Mouse (Mus musculus) 3134 (cell line): ENCODE results near the gene Fitm1.

Experiments
- DNase-seq: peaks from one replicate; pipeline ENCODE4 v3.0.0-alpha.2; 2011; ENCODE audit warnings: low spot score; ENCODE audit not compliant: insufficient read length; ENCODE audit errors: extremely low read depth

Fitm1 gene

DNA sequence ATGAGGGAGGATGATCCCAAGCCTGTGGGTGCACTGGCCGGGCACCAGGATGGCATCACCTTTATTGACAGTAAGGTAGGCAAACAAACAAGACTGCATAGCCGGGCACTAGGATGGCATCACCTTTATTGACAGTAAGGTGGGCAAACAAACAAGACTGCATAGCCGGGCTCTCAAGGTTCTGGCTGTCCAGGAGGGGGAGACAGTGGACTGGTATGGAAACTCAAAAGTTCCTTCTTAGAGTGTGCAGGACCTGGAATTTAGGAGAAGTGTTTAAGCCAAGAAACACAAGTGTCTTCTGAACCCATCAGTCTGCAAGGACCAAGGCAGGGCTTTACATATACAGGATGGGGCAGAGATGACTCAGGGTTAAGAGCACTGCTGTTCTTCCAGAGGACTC lies 9.7 kb upstream of the Fitm1 start:
- no peak for DNase-seq

DNA sequence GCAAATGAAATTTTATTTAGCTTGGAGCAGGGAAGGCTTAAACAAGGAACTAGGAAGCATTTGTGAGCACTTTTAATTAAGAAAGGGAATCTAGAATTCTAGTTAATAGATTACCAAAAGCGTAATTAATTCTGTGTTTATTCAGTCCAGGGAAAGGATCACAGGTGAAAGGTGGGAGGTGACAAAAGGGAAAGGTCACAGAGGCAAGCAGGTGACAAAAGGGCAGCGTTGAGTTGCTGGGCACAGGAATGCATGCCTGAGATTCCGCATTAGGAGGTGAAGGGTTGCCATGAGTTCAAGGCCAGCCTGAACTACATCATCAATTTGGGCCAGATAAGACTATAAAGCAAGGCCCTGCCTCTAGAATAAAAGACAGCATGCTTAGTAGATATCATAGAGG lies 7.9 kb upstream of the Fitm1 start:
- no peak for DNase-seq

DNA sequence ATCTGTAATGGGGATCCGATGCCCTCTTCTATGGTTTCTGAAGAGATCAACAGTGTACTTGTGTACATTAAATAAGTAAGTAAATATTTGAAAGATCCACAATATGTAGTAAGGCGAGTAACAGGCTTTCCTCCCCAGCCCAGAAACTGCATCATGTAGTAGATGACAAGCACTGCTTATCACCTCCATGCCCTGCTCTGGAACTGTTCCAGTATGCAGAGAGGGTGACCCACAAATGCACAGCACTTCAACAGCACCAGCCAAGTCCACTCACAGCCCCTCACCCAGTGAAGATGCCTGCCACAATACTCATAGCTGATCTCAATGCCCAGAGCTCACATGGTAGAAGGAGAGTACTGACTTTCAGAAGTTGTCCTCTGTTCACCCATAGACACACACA lies 4.8 kb upstream of the Fitm1 start:
- no peak for DNase-seq

DNA sequence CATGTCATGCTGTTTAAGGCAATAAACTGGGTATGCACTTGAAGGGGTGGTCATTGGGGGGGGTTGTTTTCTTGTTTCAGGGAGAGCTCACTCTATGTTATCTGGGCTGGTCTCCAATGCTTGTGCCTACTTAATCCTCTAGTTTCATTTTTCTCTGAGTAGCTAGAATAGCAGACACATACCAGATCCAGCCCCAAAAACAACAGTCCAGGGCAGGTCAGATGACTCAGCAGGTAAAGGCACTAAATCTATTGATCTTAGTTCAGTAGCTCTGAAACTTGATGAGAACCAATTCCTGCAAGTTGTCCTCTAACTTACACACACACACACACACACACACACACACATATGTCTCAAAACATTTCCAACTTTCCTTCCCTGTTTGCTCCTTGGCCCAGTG lies 3.7 kb upstream of the Fitm1 start:
- no peak for DNase-seq

DNA sequence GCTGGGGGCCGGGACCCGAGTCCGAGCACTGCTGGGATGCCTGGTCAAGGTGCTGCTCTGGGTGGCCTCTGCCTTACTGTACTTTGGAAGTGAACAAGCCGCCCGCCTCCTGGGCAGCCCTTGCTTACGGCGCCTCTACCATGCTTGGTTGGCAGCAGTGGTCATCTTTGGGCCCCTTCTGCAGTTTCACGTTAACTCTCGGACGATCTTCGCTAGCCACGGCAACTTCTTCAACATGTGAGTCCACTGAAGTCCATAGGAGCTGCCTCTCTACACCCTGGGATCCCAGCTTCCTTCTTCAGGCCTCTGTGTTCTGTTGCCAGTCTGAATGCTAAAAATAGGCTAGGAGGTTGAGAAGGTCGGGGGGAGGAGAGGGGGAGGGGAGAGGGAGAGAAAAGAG lies 294 bp downstream of the Fitm1 start:
- DNase-seq = no peak

DNA sequence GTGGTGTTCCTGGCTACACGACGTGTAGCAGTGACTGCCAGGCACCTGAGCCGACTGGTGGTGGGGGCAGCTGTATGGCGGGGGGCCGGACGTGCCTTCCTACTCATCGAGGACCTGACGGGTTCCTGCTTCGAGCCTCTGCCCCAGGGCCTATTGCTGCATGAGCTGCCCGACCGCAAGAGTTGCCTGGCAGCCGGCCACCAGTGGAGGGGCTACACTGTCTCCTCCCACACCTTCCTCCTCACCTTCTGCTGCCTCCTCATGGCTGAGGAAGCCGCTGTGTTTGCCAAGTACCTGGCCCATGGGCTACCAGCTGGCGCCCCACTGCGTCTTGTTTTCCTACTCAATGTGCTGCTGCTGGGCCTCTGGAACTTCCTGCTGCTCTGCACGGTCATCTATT lies 959 bp downstream of the Fitm1 start:
- DNase-seq = no peak

DNA sequence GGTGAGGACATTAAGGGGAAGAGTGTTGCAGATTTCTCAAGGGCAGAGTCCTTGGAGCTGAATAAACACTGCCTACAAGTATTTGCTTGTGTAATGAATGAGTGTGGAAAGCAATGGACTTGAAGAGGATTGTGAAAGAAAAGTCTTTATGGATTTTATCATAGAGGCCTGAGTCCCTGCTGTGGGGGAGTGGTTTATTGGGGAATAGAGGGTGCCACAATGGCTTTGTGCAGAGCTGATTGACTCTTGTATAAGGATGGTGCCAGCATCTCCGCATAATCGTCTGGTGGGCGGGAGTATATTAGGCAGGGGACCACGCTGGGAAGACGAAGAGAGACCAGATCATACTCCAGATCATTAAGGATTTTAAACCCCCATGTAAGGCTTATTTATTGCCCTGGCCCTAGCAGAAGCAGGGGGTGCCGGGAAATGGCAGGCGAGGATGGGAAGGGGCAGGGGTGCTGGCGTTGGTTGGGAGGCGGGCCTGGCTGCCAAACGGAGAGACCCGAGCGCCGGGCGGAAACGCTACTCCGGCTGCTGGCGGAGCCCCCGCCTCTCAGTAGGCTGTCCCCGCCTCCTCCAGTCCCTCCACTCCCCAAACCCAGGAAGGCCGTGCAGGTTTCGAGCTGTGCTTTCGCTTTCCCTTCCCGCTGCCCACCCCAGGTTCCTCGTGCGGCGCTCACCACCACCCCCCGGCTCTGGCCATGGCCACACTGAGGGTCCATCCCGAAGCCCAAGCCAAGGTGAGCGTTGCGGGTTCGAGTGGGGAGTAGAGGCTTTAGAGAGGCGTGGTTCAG lies 2.7 kb downstream of the Fitm1 start, which contains the start of gene Psme1:
Gene Psme1, plus strand, starts transcription at position 253 of the 797 bp plus-strand sequence.
- peak; percentile 83 for DNase-seq

DNA sequence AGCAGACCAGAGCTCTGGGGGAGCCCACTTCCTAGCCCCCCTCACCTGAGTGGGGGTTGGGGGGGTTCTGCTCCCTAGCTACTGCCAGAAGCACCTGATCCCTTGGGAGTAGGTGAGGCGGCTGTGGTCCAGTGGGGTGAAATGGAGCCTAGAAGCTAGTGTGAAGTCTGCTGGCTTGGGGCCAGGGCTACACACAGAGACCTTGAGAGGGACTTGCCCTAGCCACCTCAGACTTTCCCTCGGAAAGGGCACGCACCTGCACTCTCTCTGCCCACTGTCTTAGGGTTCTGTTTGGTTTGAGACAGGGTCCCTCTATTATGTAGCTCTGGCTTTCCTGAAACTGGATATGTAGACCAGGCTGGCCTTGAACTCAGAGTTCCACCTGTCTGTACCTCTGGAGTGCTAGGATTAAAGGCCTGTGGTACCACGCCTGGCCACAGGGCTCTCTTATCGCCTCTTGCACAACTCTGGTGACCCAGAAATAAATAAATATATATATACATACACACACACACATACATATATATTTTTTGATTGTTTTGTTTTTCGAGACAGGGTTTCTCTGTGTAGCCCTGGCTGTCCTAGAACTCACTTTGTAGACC lies 3.4 kb downstream of the Fitm1 start:
- no peak for DNase-seq

DNA sequence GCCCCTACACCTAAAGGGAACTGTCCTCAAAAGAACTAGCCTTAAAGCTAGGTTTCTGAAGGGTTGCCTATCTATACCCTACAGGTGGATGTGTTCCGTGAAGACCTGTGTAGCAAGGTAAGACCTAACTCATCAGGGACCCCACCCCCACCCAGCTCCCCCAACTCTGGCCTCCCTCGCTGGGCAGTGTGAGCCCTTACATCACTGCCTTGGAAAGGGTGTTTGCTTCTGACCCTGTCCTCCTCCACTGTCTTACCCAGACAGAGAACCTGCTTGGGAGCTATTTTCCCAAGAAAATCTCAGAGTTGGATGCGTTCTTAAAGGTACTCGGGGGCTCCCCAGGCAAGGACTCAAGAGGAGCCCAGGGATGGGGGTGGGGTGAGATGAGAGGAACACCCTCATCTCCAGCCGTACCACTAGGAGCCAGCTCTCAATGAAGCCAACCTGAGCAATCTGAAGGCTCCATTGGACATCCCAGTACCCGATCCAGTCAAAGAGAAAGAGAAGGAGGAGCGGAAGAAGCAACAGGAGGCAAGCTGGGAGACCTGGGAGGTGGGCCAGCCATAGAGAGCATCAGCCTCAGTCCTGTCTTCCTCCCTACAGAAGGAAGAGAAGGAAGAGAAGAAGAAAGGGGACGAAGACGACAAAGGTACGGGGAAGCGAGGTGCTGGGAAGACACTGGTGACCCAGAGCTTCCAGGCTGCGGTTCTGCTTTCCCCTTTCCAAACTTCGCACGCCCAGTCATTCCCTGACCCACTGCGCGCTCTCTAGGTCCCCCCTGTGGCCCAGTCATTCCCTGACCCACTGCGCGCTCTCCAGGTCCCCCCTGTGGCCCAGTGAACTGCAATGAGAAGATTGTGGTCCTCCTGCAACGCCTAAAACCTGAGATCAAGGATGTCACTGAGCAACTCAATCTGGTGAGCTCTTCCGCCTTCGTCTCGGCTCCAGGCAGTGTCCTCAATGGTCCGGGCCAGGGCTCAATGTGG lies 4.4 kb downstream of the Fitm1 start:
- no peak for DNase-seq

DNA sequence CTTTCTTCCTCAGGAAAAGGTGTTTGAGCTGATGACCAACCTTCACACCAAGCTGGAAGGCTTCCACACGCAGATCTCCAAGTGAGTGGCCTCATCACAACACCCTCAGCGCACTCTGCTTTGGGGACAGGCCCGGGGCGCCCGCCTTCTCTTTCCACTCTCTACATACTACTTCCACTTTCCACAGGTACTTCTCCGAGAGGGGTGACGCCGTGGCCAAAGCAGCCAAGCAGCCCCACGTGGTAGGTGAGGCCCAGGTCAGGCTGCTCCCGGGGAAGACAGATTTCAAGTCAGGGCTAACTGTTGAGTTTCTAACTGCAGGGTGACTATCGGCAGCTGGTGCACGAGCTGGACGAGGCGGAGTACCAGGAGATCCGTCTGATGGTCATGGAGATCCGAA lies 5.3 kb downstream of the Fitm1 start:
- no peak for DNase-seq

DNA sequence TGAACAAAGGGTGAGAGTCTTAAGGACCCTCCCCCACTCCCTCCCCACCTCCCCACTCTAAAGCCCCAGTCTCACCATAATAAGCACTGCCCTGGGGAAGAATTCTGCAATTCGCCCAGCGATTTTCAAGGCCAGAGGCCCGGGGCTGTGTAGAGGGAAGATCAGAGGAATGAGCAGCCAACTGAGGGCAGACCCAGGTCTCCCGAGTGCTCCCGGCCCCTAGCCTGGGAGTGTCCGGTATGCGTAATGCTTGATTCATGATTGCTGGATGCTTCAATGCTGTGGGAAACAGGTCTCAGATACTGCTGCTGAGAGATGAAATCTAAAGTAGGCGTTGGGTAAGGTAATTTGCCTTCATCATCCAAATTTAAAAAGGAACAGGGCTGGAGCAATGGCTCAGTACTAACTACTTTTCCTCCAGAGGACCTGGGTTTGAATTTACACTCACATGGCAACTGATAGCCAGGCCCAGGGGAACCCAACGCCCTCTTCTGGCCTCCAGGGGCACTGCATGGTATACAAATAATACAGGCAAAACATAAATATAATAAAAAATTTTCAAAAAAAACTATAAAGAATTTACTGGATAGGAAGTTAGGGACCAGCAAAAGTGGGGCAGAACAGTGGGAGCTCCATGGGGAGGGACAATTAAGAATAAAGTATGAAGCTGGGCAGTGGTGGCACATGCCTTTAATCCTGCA lies 6.7 kb downstream of the Fitm1 start:
- DNase-seq = no peak

DNA sequence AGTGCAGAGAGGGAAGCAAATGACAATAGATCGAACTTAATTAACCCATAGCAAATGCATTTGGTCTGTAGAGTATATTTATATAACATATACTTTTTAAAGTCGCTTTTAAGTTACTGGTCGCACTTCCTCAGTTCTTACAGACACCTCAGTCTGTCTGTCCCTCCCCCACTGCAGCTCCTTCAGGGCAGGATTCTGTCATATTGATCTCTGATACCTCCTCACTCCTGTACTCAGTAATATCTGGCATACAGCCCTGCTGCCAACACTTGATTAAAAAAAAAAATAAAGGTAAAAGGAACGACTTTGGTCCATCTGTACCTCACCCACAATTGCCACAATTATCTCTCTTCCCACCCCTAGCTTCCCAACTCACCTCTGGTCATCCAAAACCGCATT lies 8.9 kb downstream of the Fitm1 start:
- DNase-seq = no peak

DNA sequence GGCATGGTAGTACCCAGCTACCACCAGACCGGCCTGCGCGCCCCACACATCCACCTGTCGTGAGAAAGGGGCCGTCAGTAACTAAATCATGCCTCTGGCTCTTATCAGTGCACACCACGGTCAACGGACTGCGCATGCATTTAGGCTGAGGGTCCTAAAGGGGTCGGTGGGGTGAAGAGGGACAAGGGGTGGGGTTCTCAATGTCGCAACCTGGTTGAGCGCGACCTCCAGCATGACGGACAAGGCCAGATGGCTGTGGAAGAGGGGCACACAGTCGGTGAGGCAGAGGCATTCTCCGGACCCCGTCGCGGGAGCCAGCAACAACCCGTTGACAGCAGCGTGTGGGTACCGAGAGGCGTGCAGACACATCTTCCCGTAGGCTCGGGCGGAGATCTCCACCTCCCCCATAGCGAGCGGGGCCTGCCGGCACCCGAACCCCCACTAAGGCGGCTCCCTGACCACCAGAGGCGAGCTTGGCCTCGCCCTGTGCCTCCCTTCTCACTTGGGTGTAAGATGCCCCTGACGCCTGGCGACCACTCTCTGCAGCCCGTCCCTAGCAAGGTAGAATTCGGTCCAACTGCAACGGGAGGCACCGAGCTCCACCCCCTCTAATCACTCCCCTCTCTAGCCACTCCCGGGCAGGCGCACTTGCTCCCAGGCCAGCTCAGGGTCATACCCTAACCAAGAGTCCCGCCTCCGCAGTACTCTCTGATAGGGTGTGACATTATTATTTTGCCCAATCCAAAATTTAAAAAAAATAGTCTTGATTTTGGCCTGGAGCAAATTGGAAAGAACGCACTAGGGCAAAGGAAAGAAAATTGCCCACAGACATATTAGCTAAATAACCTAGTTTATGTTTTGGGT lies 9.5 kb downstream of the Fitm1 start, which contains the start of gene Emc9:
Gene Emc9, minus strand, starts transcription at position 601 of the 864 bp plus-strand sequence.
- DNase-seq = peak; percentile 69

DNA sequence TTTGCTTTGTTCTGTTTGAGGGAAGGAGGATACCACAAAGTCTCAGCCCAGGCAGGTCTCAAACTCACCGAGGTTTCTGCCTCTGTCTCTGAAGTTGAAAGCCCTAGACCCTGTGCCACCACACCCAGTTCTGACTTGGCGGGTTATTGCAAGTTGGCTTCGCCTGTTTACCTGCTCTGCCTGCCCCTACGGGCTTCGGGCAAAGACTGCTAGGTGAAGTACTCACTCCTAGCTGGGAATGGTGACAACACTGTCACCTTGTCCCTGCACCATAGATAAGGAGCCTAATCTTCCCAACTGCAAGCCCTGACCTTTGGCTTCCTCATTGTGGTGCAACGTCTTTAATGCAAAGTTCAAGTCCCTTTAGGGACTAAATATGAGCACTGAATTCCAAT lies 10.1 kb downstream of the Fitm1 start:
- DNase-seq = no peak

DNA sequence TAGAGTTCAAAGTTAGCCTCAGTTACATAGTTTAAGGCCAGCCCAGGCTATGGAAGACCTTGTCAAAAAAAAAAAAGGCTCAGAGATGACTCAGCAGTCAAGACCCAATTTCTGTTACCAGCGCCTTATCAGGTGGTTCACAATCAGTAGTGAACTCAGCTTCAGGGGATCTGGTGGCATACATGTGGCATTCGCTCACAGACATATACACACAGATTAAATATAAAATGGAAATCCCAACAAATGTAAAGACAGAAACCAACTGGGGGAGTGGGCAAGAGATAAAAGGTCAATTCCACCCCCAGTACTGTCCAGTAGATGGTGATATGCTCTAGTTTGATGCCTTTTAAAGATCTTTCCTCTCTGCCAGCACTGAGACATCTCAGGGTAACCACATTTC lies 10.7 kb downstream of the Fitm1 start:
- no peak for DNase-seq

DNA sequence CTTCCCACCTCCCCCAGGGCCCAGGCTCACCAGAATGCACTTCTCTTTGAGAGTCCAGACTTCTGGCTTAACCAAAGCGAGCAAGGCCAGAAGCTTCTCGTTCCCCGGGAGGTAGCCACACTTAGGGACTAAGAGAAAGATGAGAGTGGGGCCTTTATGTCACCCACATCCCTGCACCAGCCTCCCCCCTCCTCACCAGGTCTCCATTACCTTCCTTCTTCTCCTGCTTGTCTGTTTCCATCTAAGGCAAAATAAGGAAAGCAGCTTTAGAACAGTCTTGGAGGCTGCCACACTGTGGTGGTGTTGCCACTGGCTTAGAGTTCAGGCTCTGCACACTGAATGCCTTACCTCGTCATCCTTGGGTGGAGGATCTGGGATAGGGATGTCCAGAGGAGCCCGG lies 13.9 kb downstream of the Fitm1 start:
- no peak for DNase-seq

DNA sequence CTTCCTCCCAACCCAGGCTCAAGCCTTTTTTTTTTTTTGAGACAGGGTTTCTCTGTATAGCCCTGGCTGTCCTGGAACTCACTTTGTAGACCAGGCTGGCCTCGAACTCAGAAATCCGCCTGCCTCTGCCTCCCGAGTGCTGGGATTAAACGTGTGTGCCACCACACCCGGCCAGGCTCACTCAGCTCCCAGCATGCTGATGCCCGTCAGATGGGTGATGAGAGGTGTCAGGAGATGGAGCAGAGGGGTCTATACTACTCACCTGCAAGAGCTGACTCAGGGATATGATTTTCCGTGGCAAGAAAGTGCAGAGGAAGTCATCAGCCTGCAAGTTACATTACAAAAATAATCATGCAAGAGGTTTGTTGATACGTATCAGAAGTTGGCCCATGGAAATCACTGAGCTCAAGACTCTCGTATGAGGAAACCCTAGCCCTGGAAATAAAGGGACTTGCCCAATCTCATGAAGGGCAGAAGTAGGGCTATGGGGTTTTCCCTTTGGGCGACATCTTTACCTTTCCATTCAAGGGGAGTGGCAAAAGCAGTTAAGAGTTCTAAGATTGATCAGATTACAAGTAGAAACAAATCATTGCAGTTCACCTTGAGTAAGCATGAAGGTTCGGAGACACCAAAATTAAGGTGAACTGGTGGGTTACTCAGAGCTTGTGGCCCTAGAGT lies 14.5 kb downstream of the Fitm1 start:
- no peak for DNase-seq

DNA sequence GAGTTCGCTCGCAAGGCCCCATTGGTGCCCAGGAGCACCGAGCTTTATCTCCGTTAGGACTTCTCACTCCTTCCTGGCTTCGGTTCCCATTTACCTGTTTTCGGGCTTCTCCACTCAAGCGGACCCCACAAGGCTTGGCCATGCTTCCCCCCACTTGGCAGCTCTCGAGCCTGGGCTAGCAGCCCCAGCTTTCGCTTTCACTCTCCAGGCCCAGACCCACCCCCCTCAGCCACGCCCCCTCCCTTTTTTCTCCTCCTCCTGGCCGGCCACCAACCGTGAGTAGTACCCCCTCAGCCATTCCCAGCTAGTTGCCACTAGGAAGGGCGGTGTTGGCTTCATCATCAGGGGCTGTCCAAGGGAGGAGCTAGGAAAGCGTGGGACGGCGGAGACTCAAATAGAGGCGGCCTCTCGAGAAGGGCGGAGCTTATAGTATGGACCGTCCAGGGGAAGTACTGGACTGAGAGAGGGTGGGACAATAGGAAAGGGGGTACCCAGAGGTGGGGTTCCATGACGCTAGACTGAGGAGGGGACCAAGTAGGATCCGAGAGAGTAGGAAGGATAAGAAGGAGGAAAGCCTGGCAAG lies 15.4 kb downstream of the Fitm1 start, which contains the start of gene Psme2:
Gene Psme2, minus strand, starts transcription at position 366 of the 583 bp plus-strand sequence.
- DNase-seq = peak; percentile 92
